Mouse (Mus musculus) liver, embryonic 14.5 days (tissue): ENCODE data around the gene Gm20661. TPM values are rescaled to one million over a fixed set of nuclear protein-coding genes. Genes with fewer than 3 reads are reported as not detected.
A peak's percentile ranks its signal among the peaks of the same experiment; 100 is the strongest.

ENCODE experiments used
- ATAC-seq: fragments of 200-750 bp; cut with Nextera tagmentation; 2 replicates; pipeline ENCODE4 v1.8.0; 2017; ENCODE audit warnings: moderate number of reproducible peaks, mild to moderate bottlenecking, moderate library complexity; ENCODE audit not compliant: insufficient read depth
- DNase-seq, 3 experiments: peaks; one replicate each; pipeline ENCODE4 v3.0.0-alpha.2; 2012 to 2013; ENCODE audit warnings: low read depth in 3 of 3, low spot score in 3 of 3
- H3K27ac ChIP-seq: fragments of 300-500 bp; sonication (generic); 2 replicates; pipeline ENCODE4 v1.5.1; 2014; ENCODE audit warnings: moderate library complexity, mild to moderate bottlenecking, control low read depth, inconsistent platforms
- H3K27me3 ChIP-seq: fragments of 300-500 bp; sonication (generic); 2 replicates; pipeline ENCODE4 v1.6.1; 2014; ENCODE audit warnings: mild to moderate bottlenecking, low read length, moderate library complexity; ENCODE audit not compliant: control insufficient read depth, insufficient read depth
- H3K36me3 ChIP-seq: fragments of 300-500 bp; sonication (generic); replicated peaks from 2 replicates; pipeline ENCODE4 v1.6.1; 2014; ENCODE audit warnings: low read depth; ENCODE audit not compliant: control insufficient read depth, insufficient read depth
- H3K4me1 ChIP-seq, 2 experiments: fragments of 200-500 bp in 1 of 2; fragments of 300-500 bp in 1 of 2; sonication (generic) in 1 of 2; replicated peaks; 2 replicates each; pipeline ENCODE4 v1.6.1; 2012 to 2014; ENCODE audit warnings: antibody characterized with exemption in 1 of 2, inconsistent platforms in 1 of 2, low read length in 1 of 2; ENCODE audit not compliant: control insufficient read depth in 2 of 2, insufficient read depth in 2 of 2
- H3K4me2 ChIP-seq: fragments of 300-500 bp; sonication (generic); 2 replicates; pipeline ENCODE4 v1.6.1; 2014; ENCODE audit warnings: low read depth, mild to moderate bottlenecking, control low read depth, moderate library complexity
- H3K4me3 ChIP-seq, 2 experiments: fragments of 200-500 bp in 1 of 2; fragments of 300-500 bp in 1 of 2; sonication (generic) in 1 of 2; 2 replicates each; pipeline ENCODE4 v1.5.1; 2012 to 2014; ENCODE audit warnings: low read depth in 2 of 2, low read length in 2 of 2, mild to moderate bottlenecking in 2 of 2, control low read depth in 1 of 2, inconsistent platforms in 1 of 2, moderate library complexity in 1 of 2; ENCODE audit not compliant: insufficient read depth in 1 of 2
- H3K9ac ChIP-seq: fragments of 300-500 bp; sonication (generic); replicated peaks from 2 replicates; pipeline ENCODE4 v1.6.1; 2014; ENCODE audit warnings: mild to moderate bottlenecking, control low read depth, moderate library complexity
- H3K9me3 ChIP-seq: fragments of 300-500 bp; sonication (generic); 2 replicates; pipeline ENCODE4 v1.6.1; 2016; ENCODE audit warnings: low read length, mixed read lengths; ENCODE audit not compliant: control insufficient read depth
- CTCF ChIP-seq: IDR thresholded peaks from 2 replicates; pipeline ENCODE4 v1.5.1; 2016; ENCODE audit warnings: antibody characterized with exemption, low read depth, control low read depth
- EP300 ChIP-seq: IDR thresholded peaks from 2 replicates; pipeline ENCODE4 v1.6.1; 2016; ENCODE audit warnings: antibody characterized with exemption, low read depth
- WGBS: fragments of 180-500 bp; shearing (Covaris S2); extraction: QIAGEN DNeasy Blood & Tissue Kit; methylation state at CpG from one replicate; pipeline ENCODE4 v1.1.7; 2014; ENCODE audit not compliant: insufficient replicate concordance; 5-methylcytosine and 5-hydroxymethylcytosine counted together
- polyA plus RNA-seq, 2 experiments: library from polyadenylated mRNA; depleted of rRNA in 1 of 2; stranded (reverse) in 1 of 2; unstranded in 1 of 2; fragments of >200 nt; fragmentation: Nextera tagmentation in 1 of 2; extraction: Ambion mirVana in 1 of 2; gene quantifications; 2 replicates each; pipeline versions ENCODE4 v1.2.1 to v1.2.3; 2012 to 2014

The Gm20661 gene
- polyA plus RNA-seq (2012; rRNA removed) (0.53 and 0.64 TPM in 2 replicates), polyA plus RNA-seq (2014; fragmentation: Nextera tagmentation; extraction: Ambion mirVana) (0.06 and 0.34 TPM in 2 replicates)

DNA sequence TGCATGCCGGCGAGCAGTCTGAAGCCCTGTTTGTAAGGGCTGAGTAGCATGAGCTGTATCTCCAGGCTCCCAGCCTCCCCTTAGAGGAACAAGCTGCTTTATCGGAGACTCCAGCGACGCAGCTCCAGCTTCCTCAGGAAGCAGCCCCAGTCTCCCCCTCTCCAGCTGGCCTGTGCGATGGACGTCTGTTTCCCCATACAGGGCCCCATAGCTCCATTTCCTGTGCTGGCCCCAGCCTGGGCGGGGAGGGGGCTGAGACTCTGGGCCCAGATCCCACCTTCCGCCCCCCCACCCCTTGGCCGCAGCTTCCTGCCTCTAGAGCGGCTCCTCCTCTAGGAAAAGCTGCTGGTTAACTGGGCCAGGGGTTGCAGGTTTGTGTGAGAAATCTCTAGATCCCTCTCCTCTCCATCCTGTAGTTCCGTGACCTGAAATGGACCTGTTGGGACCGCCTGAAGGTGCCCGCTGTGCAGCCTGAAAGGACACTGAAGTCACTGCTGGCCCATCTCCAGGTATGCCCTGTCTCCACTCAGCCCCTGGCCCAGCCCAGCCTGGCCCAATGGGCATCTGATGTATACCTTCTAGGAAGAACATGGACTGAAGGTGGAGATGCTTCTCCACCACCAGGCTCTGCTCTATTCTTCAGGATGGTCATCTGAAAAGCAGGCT lies at the start of gene Gm20661:
Gm20661 (plus strand) TSS at position 378 of the 666 bp plus-strand sequence.
- no peak for TF ChIP-seq CTCF
- TF ChIP-seq EP300: peak; percentile 93
- H3K27me3 ChIP-seq: no peaks in the 10 kb centered on the region; the same call in 1 of the 2 replicates
- ATAC-seq (peak; percentile 75), DNase-seq (peak; percentile 85 to 88 (median 87))
- H3K4me1 ChIP-seq: peaks cover 54 to 65% of the 10 kb centered on the region in 2 experiments
- H3K4me3 ChIP-seq: peak within 1 kb of the TSS; percentile 84 to 86
- H3K36me3 ChIP-seq: peaks cover 65% of the 10 kb centered on the region
- peak within 1 kb of the TSS; percentile 96 for H3K27ac ChIP-seq
- peak within 1 kb of the TSS; percentile 86 for H3K9ac ChIP-seq
- no peaks in the 10 kb centered on the region for H3K9me3 ChIP-seq
- 10% methylated on average over 14 of the region's 14 CpGs for WGBS
- peak within 1 kb of the TSS; percentile 92 for H3K4me2 ChIP-seq

GRCm38 (mm10) chr9:107934146-107934545 lies 48.7 kb upstream of the Gm20661 start:
- Histone ChIP-seq H3K9ac (no peak overlapping the region), H3K27ac (no peak overlapping the region), H3K9me3 (no peaks in the 10 kb centered on the region), H3K4me2 (no peak overlapping the region), H3K4me1 (no peaks in the 10 kb centered on the region), H3K27me3 (peaks cover 41% of the 10 kb centered on the region), H3K36me3 (no peaks in the 10 kb centered on the region), H3K4me3 (no peak overlapping the region)
- ATAC-seq (no peak), DNase-seq (no peak)
- 67% methylated on average over 11 of the region's 11 CpGs for WGBS
- no peak for TF ChIP-seq CTCF
- TF ChIP-seq EP300: no peak

DNA sequence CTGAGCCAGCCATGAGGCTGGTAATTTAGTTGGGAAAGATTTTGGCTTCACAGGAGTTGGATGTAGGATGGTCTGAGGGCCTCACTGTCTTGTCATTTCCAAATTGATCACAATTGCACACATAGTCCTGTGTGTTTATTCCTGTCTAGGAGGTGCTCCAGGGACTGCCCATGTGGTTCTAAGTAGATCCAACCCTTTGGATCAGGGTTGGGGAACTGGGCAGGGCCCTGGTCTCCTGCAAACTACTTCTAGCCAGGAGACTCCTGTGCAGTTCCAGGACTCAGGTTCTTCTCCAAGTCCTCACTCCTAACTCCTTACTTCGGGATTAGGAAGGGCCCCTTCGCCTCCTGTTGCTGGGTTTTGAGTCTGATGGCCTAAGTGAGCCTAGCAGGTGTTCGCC lies 47.5 kb upstream of the Gm20661 start, which contains the start of gene Camkv:
Camkv (plus strand) TSS at position 301 of the 400 bp plus-strand sequence.
- ATAC-seq: no peak
- no peak within 1 kb of the TSS for H3K9ac ChIP-seq

GRCm38 (mm10) chr9:107935790-107936214 lies 47.1 kb upstream of the Gm20661 start:
- ATAC-seq (no peak), DNase-seq (no peak)
- H3K36me3 ChIP-seq: no peaks in the 10 kb centered on the region
- H3K9ac ChIP-seq: no peak overlapping the region
- no peak overlapping the region for H3K27ac ChIP-seq
- H3K27me3 ChIP-seq: peaks cover 41% of the 10 kb centered on the region
- H3K4me2 ChIP-seq: peak overlapping the region; percentile 38
- 2% methylated on average over 41 of the region's 41 CpGs for WGBS
- H3K9me3 ChIP-seq: no peaks in the 10 kb centered on the region
- H3K4me3 ChIP-seq: peak overlapping the region; percentile 9 to 12; a peak in 2 of 4 replicates
- no peaks in the 10 kb centered on the region for H3K4me1 ChIP-seq
- TF ChIP-seq EP300 (no peak), CTCF (no peak)

More for the DNA sequence above, 47.5 kb upstream of the Gm20661 start, which contains the start of gene Camkv:
- no peaks in the 10 kb centered on the region for H3K4me1 ChIP-seq
- H3K36me3 ChIP-seq: no peaks in the 10 kb centered on the region
- 43% methylated on average over 3 of the region's 3 CpGs for WGBS
- TF ChIP-seq CTCF (no peak), EP300 (no peak)
- H3K4me2 ChIP-seq: peak within 1 kb of the TSS; percentile 38
- no peaks in the 10 kb centered on the region for H3K9me3 ChIP-seq
- H3K27me3 ChIP-seq: peaks cover 41% of the 10 kb centered on the region
- H3K4me3 ChIP-seq: peak within 1 kb of the TSS; percentile 9 to 12; a peak in 2 of 4 replicates
- DNase-seq: no peak
- no peak within 1 kb of the TSS for H3K27ac ChIP-seq

DNA sequence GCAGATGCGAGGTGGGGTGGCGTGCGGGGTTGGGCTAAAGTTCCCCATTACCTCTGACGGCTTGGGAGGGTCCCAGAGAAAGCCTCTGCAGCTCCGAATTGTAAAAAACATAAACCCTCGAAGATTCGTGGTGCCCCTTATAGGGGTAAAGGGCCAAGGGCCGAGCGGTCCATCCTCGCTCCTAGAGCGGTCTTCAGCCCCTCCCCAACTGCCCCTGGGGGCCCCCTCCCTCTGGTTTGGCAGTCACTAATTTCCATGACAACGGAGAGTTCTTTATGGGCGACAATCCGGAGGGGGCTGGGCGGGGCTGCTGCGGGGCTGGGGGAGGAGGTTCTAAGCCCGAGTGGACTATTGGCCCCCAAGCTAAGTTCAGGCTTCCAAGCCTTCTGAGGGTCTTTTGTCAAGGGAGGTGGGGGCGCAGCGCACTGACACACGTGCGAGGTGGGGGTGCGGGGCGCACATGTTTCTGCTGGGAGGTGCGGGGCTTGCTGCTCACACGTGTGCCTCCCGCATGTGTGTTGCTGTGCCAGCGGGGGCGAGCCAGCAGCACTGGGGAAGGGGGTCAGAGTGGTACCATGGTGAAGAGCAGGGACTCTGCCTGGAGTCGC lies 46.5 kb upstream of the Gm20661 start:
- WGBS: 7% methylated on average over 29 of the region's 29 CpGs
- H3K4me2 ChIP-seq: peak overlapping the region; percentile 38
- H3K9ac ChIP-seq: no peak overlapping the region
- no peak for ATAC-seq
- H3K27me3 ChIP-seq: peaks cover 41% of the 10 kb centered on the region
- no peak for DNase-seq
- H3K4me3 ChIP-seq: peak overlapping the region; percentile 9 to 12; a peak in 2 of 4 replicates
- TF ChIP-seq CTCF (no peak), EP300 (no peak)
- no peaks in the 10 kb centered on the region for H3K36me3 ChIP-seq
- H3K4me1 ChIP-seq: no peaks in the 10 kb centered on the region
- no peaks in the 10 kb centered on the region for H3K9me3 ChIP-seq
- H3K27ac ChIP-seq: no peak overlapping the region
